Mouse (Mus musculus) lung, postnatal 25 days (tissue): ENCODE results near the gene Gm14214.
A peak's percentile ranks its signal among the peaks of the same experiment; 100 is the strongest.

Experiments used
- DNase-seq: peaks from one replicate; pipeline ENCODE4 v3.0.0; 2022; ENCODE audit warnings: low spot score

The Gm14214 gene

DNA sequence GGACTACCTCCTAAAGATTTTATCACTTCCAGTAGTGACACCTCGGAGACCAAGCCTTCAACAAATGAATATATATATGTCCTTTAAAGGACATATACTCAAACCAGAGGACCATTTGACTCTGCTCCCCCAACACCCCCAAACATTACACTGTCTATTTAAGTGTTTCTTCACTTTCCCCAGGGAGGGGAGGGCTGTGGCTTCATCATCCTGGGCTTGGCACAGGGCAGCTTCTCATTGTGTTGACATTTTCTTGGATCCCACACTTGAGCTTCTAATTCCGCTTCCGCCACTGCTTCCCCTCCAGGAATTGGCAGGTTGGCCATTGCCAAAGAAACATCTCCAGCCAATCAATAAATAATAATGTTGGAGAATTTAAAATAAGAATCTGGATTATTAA, 39.0 kb downstream of the Gm14214 start:
- peak; percentile 21 for DNase-seq

DNA sequence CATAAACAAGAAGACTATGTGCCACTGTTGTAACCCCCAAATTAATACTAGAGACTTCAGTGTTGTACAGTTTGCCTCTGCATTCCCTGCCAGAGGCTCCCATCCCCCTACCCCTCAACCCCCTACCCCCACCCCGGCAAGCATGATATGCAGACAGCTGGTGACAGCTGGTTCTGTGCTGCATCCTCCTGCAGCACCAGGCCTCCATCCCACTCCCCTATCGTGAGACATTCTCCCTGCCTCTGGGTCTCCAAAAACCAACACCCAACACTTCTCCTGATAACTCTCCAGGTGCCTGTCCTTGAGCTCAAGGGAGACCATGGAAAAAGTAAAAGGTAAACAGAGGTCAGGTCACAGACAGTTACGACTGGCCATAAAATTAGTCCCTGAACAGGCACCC, 40.1 kb downstream of the Gm14214 start:
- no peak for DNase-seq

DNA sequence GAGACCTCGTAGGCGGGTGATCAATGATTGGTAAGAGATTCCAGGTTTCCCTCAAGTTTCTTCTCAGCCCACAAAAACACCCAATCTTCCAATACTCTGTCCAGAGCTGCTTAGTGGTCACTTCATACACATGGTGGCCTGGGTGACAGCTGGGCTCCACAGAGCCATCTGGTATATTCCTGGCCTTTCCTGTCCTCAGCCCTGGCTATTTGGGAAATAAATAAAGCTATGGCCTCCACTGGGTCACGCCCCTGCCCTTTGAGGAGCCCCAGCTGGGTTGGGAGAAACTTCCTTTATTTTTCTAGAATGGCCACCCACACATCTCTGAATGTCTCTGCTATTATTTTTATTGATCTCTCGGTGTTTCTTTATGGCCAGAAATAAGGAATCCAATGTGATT, 46.4 kb downstream of the Gm14214 start:
- no peak for DNase-seq

DNA sequence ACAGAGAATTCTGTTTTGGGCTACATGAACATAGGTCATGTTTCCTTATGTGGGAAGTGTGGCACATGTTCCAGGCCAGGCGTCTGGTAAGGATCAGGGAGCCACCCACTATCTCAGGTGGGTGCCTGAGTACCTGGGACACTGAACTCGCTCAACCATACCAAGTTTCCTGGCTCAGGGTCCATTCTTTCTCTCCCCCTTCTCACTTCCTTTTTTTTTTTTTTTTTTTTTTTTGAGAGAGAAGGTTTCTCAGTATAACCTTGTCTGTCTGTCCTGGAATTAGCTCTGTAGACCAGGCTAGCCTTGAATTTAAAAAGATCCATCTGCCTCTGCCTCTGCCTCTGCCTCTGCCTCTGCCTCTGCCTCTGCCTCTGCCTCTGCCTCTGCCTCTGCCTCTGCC, 49.5 kb downstream of the Gm14214 start:
- no peak for DNase-seq
